Mouse (Mus musculus) liver, embryonic 16.5 days (tissue): Measurements from ENCODE around the gene Zscan12. TPM values are rescaled to one million over a fixed set of nuclear protein-coding genes. Genes with fewer than 3 reads are reported as not detected.

Source experiments
- ATAC-seq: fragments of 200-750 bp; cut with Nextera tagmentation; 2 replicates; pipeline ENCODE4 v1.8.0; 2017; ENCODE audit warnings: low read depth, mild to moderate bottlenecking, moderate number of reproducible peaks, moderate library complexity
- H3K27ac ChIP-seq: fragments of 300-500 bp; sonication (generic); 2 replicates; pipeline ENCODE4 v1.5.1; 2014; ENCODE audit warnings: mild to moderate bottlenecking, low read length
- H3K27me3 ChIP-seq: fragments of 300-500 bp; sonication (generic); 2 replicates; pipeline ENCODE4 v1.6.1; 2014; ENCODE audit warnings: low read depth, low read length, mixed read lengths; ENCODE audit not compliant: control insufficient read depth, insufficient read depth
- H3K36me3 ChIP-seq: fragments of 300-500 bp; sonication (generic); 2 replicates; pipeline ENCODE4 v1.6.1; 2014; ENCODE audit warnings: mild to moderate bottlenecking; ENCODE audit not compliant: control insufficient read depth, insufficient read depth
- H3K4me1 ChIP-seq: fragments of 300-500 bp; sonication (generic); 2 replicates; pipeline ENCODE4 v1.6.1; 2014; ENCODE audit warnings: low read depth, low read length, mixed read lengths; ENCODE audit not compliant: control insufficient read depth
- H3K4me2 ChIP-seq: fragments of 300-500 bp; sonication (generic); 2 replicates; pipeline ENCODE4 v1.6.1; 2014; ENCODE audit warnings: low read depth, low read length, mixed read lengths
- H3K4me3 ChIP-seq: fragments of 300-500 bp; sonication (generic); 2 replicates; pipeline ENCODE4 v1.5.1; 2014; ENCODE audit warnings: low read depth, mild to moderate bottlenecking, low read length
- H3K9ac ChIP-seq: fragments of 300-500 bp; sonication (generic); 2 replicates; pipeline ENCODE4 v1.6.1; 2014; ENCODE audit warnings: low read depth, low read length
- H3K9me3 ChIP-seq: fragments of 300-500 bp; sonication (generic); replicated peaks from 2 replicates; pipeline ENCODE4 v1.6.1; 2016; ENCODE audit warnings: low read length; ENCODE audit not compliant: control insufficient read depth
- WGBS: fragments of 180-500 bp; shearing (Covaris S2); extraction: QIAGEN DNeasy Blood & Tissue Kit; methylation state at CpG from one replicate; pipeline ENCODE4 v1.1.7; 2014; ENCODE audit not compliant: insufficient replicate concordance; 5-methylcytosine and 5-hydroxymethylcytosine counted together
- polyA plus RNA-seq: library from polyadenylated mRNA; unstranded; fragments of >200 nt; fragmentation: Nextera tagmentation; extraction: Ambion mirVana; gene quantifications from 2 replicates; pipeline ENCODE4 v1.2.1, GENCODE M21; 2015

The Zscan12 gene
- polyA plus RNA-seq, 1 experiment from 2014 or later, result 2.7 TPM

GRCm38 (mm10) chr13:21326657-21327211 is 35.9 kb upstream of the Zscan12 start:
- no peak overlapping the region for H3K9ac ChIP-seq
- H3K4me2 ChIP-seq, result peak overlapping the region; percentile 73
- H3K27ac ChIP-seq, result no peak overlapping the region
- H3K4me1 ChIP-seq, result peaks cover 11% of the 10 kb centered on the region
- H3K9me3 ChIP-seq, result no peaks in the 10 kb centered on the region
- peak overlapping the region; percentile 55 for H3K4me3 ChIP-seq
- peaks cover 16% of the 10 kb centered on the region for H3K27me3 ChIP-seq
- WGBS, result under 1% methylated on average over 24 of the region's 24 CpGs
- no peaks in the 10 kb centered on the region for H3K36me3 ChIP-seq
- ATAC-seq, result peak; percentile 58

GRCm38 (mm10) chr13:21327424-21327823 is 35.2 kb upstream of the Zscan12 start:
- no peaks in the 10 kb centered on the region for H3K9me3 ChIP-seq
- peak overlapping the region; percentile 73 for H3K4me2 ChIP-seq
- peak overlapping the region; percentile 55 for H3K4me3 ChIP-seq
- H3K9ac ChIP-seq, result no peak overlapping the region
- no peak for ATAC-seq
- no peak overlapping the region for H3K27ac ChIP-seq
- H3K27me3 ChIP-seq, result peaks cover 12% of the 10 kb centered on the region
- peaks cover 11% of the 10 kb centered on the region for H3K4me1 ChIP-seq
- WGBS, result under 1% methylated on average over 9 of the region's 9 CpGs
- no peaks in the 10 kb centered on the region for H3K36me3 ChIP-seq

DNA sequence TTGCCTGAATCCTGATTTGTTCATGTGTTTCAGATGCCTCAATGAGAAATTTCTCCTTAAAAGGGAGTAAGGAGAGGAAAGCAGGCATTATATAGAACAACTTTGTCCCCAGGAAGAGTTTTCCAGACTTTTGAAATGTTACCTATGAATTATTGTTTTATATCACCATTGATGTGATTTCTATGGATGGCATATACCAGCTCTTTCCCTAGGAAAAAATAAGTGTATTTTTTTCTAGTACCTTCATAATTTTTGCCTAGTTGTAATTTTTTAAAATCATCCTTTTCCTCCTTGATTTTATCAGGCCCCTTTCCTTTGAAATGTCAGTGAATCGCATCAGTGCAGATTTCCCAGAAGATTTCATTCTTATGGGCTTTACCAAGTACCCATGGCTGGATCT is 16.0 kb upstream of the Zscan12 start, which contains the start of gene Olfr1367:
Gene Olfr1367 (plus strand): TSS at position 301 of the 400 bp plus-strand sequence.
- H3K27ac ChIP-seq, result no peak within 1 kb of the TSS
- H3K4me2 ChIP-seq, result no peak within 1 kb of the TSS
- no peak within 1 kb of the TSS for H3K4me3 ChIP-seq
- no peaks in the 10 kb centered on the region for H3K36me3 ChIP-seq
- WGBS, result 38% methylated on average over 1 of the region's 1 CpGs
- ATAC-seq, result no peak
- H3K27me3 ChIP-seq, result no peaks in the 10 kb centered on the region
- no peak within 1 kb of the TSS for H3K9ac ChIP-seq
- no peaks in the 10 kb centered on the region for H3K9me3 ChIP-seq
- no peaks in the 10 kb centered on the region for H3K4me1 ChIP-seq

DNA sequence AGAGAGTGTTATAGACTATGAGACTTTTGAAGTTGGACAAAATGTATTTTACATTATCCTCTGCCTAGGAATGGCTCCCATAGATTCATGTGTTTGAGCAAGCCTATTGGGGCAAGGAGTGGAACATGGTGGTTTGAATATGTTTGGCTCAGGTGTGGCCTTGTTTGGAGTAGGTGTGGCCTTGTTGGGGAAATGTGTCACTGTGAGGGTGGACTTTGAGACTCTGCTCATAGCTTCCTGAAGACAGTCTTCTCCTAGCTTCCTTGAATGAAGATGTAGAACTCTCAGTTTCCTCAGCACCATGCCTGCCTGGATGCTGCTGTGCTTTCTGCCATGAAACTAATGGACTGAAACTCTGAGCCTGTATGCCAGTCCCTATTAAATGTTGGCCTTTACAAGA is 12.0 kb upstream of the Zscan12 start:
- no peak overlapping the region for H3K4me2 ChIP-seq
- H3K4me3 ChIP-seq, result no peak overlapping the region
- ATAC-seq, result no peak
- no peaks in the 10 kb centered on the region for H3K36me3 ChIP-seq
- no peak overlapping the region for H3K27ac ChIP-seq
- no peaks in the 10 kb centered on the region for H3K27me3 ChIP-seq
- no peak overlapping the region for H3K9ac ChIP-seq
- no peaks in the 10 kb centered on the region for H3K9me3 ChIP-seq
- H3K4me1 ChIP-seq, result no peaks in the 10 kb centered on the region

DNA sequence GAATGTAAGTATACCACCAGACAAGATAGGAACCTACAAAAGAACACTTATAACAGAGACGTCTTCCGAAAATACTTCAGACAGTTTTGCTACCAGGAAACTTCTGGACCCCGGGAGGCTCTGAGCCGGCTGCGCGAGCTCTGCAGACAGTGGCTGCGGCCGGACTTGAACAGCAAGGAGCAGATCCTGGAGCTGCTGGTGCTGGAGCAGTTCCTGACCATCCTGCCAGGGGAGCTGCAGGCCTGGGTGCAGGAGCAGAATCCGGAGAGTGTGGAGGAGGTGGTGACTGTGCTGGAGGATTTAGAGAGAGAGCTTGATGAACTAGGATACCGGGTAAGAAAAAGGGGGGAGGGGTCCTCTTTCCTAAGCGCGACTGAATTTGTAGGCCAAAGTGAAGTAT is 1.1 kb downstream of the Zscan12 start:
- no peak overlapping the region for H3K27ac ChIP-seq
- no peaks in the 10 kb centered on the region; the same call in 1 of the 2 replicates for H3K36me3 ChIP-seq
- ATAC-seq, result no peak
- WGBS, result 75% methylated on average over 12 of the region's 12 CpGs
- H3K9ac ChIP-seq, result no peak overlapping the region
- H3K4me1 ChIP-seq, result peaks cover 7% of the 10 kb centered on the region
- H3K4me2 ChIP-seq, result peak overlapping the region; percentile 76
- H3K9me3 ChIP-seq, result no peaks in the 10 kb centered on the region
- H3K4me3 ChIP-seq, result peak overlapping the region; percentile 94
- no peaks in the 10 kb centered on the region for H3K27me3 ChIP-seq

GRCm38 (mm10) chr13:21366635-21367034 is 4.0 kb downstream of the Zscan12 start:
- H3K4me3 ChIP-seq, result no peak overlapping the region
- H3K27ac ChIP-seq, result no peak overlapping the region
- peaks cover 7% of the 10 kb centered on the region for H3K4me1 ChIP-seq
- H3K9ac ChIP-seq, result no peak overlapping the region
- WGBS, result 59% methylated on average over 6 of the region's 6 CpGs
- no peaks in the 10 kb centered on the region for H3K9me3 ChIP-seq
- H3K36me3 ChIP-seq, result no peaks in the 10 kb centered on the region; the same call in 1 of the 2 replicates
- no peak overlapping the region for H3K4me2 ChIP-seq
- no peaks in the 10 kb centered on the region for H3K27me3 ChIP-seq
- no peak for ATAC-seq

DNA sequence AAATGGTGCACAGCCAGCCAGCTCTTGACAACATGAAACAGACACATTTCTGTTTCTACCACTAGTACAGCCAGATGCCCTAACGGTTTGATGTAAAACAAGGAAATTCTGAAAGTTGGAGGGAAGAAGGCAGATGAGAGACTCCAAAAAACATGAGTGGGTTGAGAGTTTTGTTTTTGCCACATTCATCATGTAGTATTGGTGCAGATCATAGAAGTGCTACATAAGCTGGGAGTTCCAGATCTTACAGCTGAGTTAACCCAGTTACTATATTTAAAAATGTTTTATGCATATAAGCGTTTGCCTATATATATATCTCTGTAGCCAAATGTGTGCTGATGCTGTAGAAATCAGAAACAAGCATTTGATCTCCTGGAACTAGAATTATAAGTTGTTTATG is 10.1 kb downstream of the Zscan12 start:
- Histone ChIP-seq H3K4me2 (no peak overlapping the region), H3K9me3 (no peaks in the 10 kb centered on the region), H3K36me3 (no peaks in the 10 kb centered on the region; the same call in 1 of the 2 replicates), H3K4me3 (no peak overlapping the region), H3K4me1 (no peaks in the 10 kb centered on the region), H3K27ac (no peak overlapping the region), H3K9ac (no peak overlapping the region), H3K27me3 (no peaks in the 10 kb centered on the region)
- ATAC-seq, result no peak
- 76% methylated on average over 2 of the region's 2 CpGs for WGBS

DNA sequence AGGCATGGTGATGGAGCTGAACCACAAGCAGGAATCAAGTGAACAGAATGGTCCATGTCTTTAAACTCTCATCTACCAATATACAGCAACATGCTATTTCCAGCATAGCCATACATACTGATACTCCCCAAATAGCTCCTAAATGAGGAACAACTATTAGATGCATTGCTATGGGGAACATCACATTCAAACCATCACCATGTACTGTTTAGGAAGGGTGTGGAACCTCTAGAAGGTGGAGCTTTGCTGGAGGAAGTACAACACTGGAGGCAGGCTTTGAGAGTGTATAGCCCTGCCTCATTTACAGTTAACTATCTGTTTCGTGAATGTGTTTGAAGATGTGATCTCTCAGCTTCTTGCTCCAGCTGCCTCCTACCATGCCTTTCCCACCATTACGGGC is 15.2 kb downstream of the Zscan12 start:
- no peaks in the 10 kb centered on the region for H3K27me3 ChIP-seq
- H3K9me3 ChIP-seq, result no peaks in the 10 kb centered on the region
- H3K4me1 ChIP-seq, result no peaks in the 10 kb centered on the region
- no peak overlapping the region for H3K4me3 ChIP-seq
- H3K9ac ChIP-seq, result no peak overlapping the region
- no peak overlapping the region for H3K4me2 ChIP-seq
- ATAC-seq, result no peak
- no peaks in the 10 kb centered on the region for H3K36me3 ChIP-seq
- H3K27ac ChIP-seq, result no peak overlapping the region
- 60% methylated on average over 2 of the region's 2 CpGs for WGBS

- Histone ChIP-seq H3K27ac (no peak overlapping the region), H3K4me1 (no peaks in the 10 kb centered on the region), H3K4me2 (no peak overlapping the region), H3K27me3 (no peaks in the 10 kb centered on the region), H3K36me3 (peaks cover 52% of the 10 kb centered on the region), H3K9ac (no peak overlapping the region), H3K4me3 (no peak overlapping the region), H3K9me3 (no peaks in the 10 kb centered on the region)
- 82% methylated on average over 1 of the region's 1 CpGs for WGBS
- ATAC-seq, result no peak
Observed at GRCm38 (mm10) chr13:21395211-21395610, 32.6 kb downstream of the Zscan12 start.
